11 mouse cellular contexts compared by ENCODE assay signal in the genomic region with DNA sequence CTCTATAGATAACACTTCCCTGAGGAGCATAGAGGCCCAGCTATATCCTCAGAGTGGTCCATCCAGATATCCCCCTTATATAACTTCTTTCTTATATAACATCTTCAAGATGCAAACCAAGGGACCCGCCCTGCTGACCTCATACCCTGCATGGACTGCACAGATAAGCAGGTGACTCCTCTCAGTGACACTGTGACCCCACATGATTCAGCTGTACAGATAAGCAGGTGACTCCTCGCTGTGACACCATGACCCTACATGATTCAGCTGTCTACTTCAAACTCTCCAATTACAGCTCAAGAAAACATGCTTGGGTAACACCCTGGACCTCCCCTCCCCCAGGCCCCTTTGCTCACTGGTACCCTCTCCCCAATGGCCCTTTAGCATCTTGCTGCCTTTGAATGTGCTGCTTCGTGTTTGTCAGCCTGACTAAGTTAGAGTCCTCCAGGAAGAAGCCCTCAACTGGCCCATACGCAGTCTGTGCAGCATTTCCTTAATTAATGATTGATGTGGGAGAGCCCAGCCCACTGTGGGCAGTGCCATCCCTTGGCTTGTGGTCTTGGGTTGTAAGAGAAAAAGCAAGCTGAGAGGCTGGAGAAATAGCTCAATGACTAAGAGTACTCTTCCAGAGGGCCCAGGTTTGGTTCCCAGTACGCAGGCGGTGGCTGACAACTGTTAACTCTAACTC. TPM values are rescaled to one million over a fixed set of nuclear protein-coding genes. Genes with fewer than 3 reads are reported as not detected.
DNase-seq lines count a peak whose midpoint lies in the region; ATAC-seq and TF ChIP-seq lines count a peak whose summit lies in the region.
"Had no signal": no experiment of that assay in that cellular context is flagged by ENCODE, and none has a peak within 500 bp of the region (broad histone marks: within the 10 kb centered on the region; RNA-seq: fewer than 3 reads in every experiment).

No protein-coding gene starts in this region.

- H3K36me3 ChIP-seq in intestine, postnatal 0 days (ENCODE audit: control insufficient read depth, insufficient read depth) = no peaks in the 10 kb centered on the region
- no peaks in the 10 kb centered on the region for H3K36me3 ChIP-seq in hindbrain, embryonic 13.5 days
- H3K36me3 ChIP-seq in forebrain, embryonic 14.5 days (ENCODE audit: control insufficient read depth, insufficient read depth, low read length) = no peaks in the 10 kb centered on the region
- H3K36me3 ChIP-seq: midbrain, embryonic 12.5 days had no signal

- H3K4me3 ChIP-seq in intestine, postnatal 0 days (ENCODE audit: low read depth, low read length) = no peak overlapping the region
- no peak overlapping the region for H3K4me3 ChIP-seq in hindbrain, embryonic 13.5 days
- H3K4me3 ChIP-seq in forebrain, embryonic 14.5 days (ENCODE audit: low read depth, low read length) = no peak overlapping the region
- H3K4me3 ChIP-seq: midbrain, embryonic 12.5 days had no signal

- no peak for TF ChIP-seq CTCF in intestine, postnatal 0 days (IDR thresholded peaks at IDR 0.05; ENCODE audit: low read depth)

- no peak overlapping the region for H3K4me2 ChIP-seq in intestine, postnatal 0 days (replicated peaks; ENCODE audit: low read depth)
- no peak overlapping the region for H3K4me2 ChIP-seq in hindbrain, embryonic 13.5 days
- no peak overlapping the region for H3K4me2 ChIP-seq in forebrain, embryonic 14.5 days (ENCODE audit: low read length)
- H3K4me2 ChIP-seq: midbrain, embryonic 12.5 days had no signal

- WGBS in intestine, postnatal 0 days = 51% methylated on average over 6 of the region's 6 CpGs
- 84% methylated on average over 6 of the region's 6 CpGs for WGBS in hindbrain, embryonic 13.5 days
- WGBS in forebrain, embryonic 14.5 days = 84% methylated on average over 6 of the region's 6 CpGs

- H3K27ac ChIP-seq in intestine, postnatal 0 days (ENCODE audit: low read depth, low read length) = 0 out of 2 replicates have a peak overlapping the region, but pooled peaks have one; percentile 17
- H3K27ac ChIP-seq in hindbrain, embryonic 13.5 days = no peak overlapping the region
- no peak overlapping the region for H3K27ac ChIP-seq in forebrain, embryonic 14.5 days (ENCODE audit: low read depth, low read length)
- H3K27ac ChIP-seq: midbrain, embryonic 12.5 days had no signal

- ATAC-seq in intestine, postnatal 0 days = peak; percentile 78
- no peak for ATAC-seq in hindbrain, embryonic 13.5 days (ENCODE audit: low FRiP score)
- ATAC-seq in forebrain, embryonic 14.5 days = no peak

- H3K9ac ChIP-seq in intestine, postnatal 0 days (ENCODE audit: low read depth, low read length) = no peak overlapping the region
- H3K9ac ChIP-seq in hindbrain, embryonic 13.5 days = no peak overlapping the region
- no peak overlapping the region for H3K9ac ChIP-seq in forebrain, embryonic 14.5 days (ENCODE audit: low read length)
- H3K9ac ChIP-seq: midbrain, embryonic 12.5 days had no signal

- peak; percentile 22 for DNase-seq in kidney, adult 11 months
- no peak for DNase-seq in kidney, postnatal 14 days
- peak; percentile 91 for DNase-seq in c-Kit-negative CD71-positive TER-119-positive erythroid progenitor cells, embryonic 14.5 days (ENCODE audit: low read depth, low spot score)
- peak; percentile 41 for DNase-seq in skeletal muscle tissue, adult 2 months (ENCODE audit: low read depth, low spot score)
- DNase-seq in forebrain, embryonic 14.5 days (ENCODE audit: low spot score) = no peak
- no peak for DNase-seq in right cerebral cortex, adult 18-20 months
- DNase-seq: layer of hippocampus, postnatal 36 days; thymus, postnatal 25 days had no signal

- H3K9me3 ChIP-seq in intestine, postnatal 0 days (ENCODE audit: control insufficient read depth) = no peaks in the 10 kb centered on the region
- H3K9me3 ChIP-seq in hindbrain, embryonic 13.5 days = no peaks in the 10 kb centered on the region
- H3K9me3 ChIP-seq in forebrain, embryonic 14.5 days (replicated peaks; ENCODE audit: control insufficient read depth, low read length) = no peaks in the 10 kb centered on the region

- no peaks in the 10 kb centered on the region for H3K4me1 ChIP-seq in intestine, postnatal 0 days (replicated peaks; ENCODE audit: control insufficient read depth, insufficient read depth, low read length)
- H3K4me1 ChIP-seq in hindbrain, embryonic 13.5 days (replicated peaks) = no peaks in the 10 kb centered on the region
- H3K4me1 ChIP-seq in forebrain, embryonic 14.5 days (ENCODE audit: control insufficient read depth, insufficient read depth, low read length) = no peaks in the 10 kb centered on the region
- H3K4me1 ChIP-seq: midbrain, embryonic 12.5 days had no signal

- no peaks in the 10 kb centered on the region for H3K27me3 ChIP-seq in intestine, postnatal 0 days (replicated peaks; ENCODE audit: control insufficient read depth, insufficient read depth, low read length)
- H3K27me3 ChIP-seq in hindbrain, embryonic 13.5 days = no peaks in the 10 kb centered on the region
- no peaks in the 10 kb centered on the region for H3K27me3 ChIP-seq in forebrain, embryonic 14.5 days (replicated peaks; ENCODE audit: control insufficient read depth, insufficient read depth, low read length)
- H3K27me3 ChIP-seq: midbrain, embryonic 12.5 days had no signal

RNA-seq across cellular contexts. Expression of gene 1700017B05Rik, which starts 37.5 kb away (rescaled TPM):
- polyA plus RNA-seq in intestine, postnatal 0 days (2015; fragmentation: Nextera tagmentation; extraction: Ambion mirVana) = 12.8 and 14.2 TPM in 2 replicates
- 3.8 and 5.4 TPM in 2 replicates for polyA plus RNA-seq in hindbrain, embryonic 13.5 days (2015; fragmentation: Nextera tagmentation; extraction: Ambion mirVana)
- polyA plus RNA-seq in forebrain, embryonic 14.5 days (2014; fragmentation: Nextera tagmentation; extraction: Ambion mirVana) = 3.9 and 5.2 TPM in 2 replicates

Comparison
In these comparisons a context has a peak if more than half of its experiments do, and no peak if none do; other contexts are left out.
1. DNase-seq: peak in kidney, adult 11 months (single experiment), c-Kit-negative CD71-positive TER-119-positive erythroid progenitor cells, embryonic 14.5 days (single experiment) and skeletal muscle tissue, adult 2 months (single experiment); none in kidney, postnatal 14 days (single experiment), forebrain, embryonic 14.5 days (single experiment) and right cerebral cortex, adult 18-20 months (single experiment).